Mouse (Mus musculus): ENCODE results near the gene Pde3a. TPM values are rescaled to one million over a fixed set of nuclear protein-coding genes. Genes with fewer than 3 reads are reported as not detected.

Gene Pde3a
- polyA plus RNA-seq, 1 experiment from 2014 or later: 11.2 TPM

GRCm38 (mm10) chr6:141246391-141246790, 2.7 kb upstream of the Pde3a start:
- Histone ChIP-seq H3K9ac (no peak overlapping the region), H3K27me3 (no peaks in the 10 kb centered on the region), H3K4me2 (no peak overlapping the region), H3K9me3 (replicated peaks) (no peaks in the 10 kb centered on the region), H3K27ac (no peak overlapping the region), H3K4me3 (no peak overlapping the region), H3K4me1 (replicated peaks) (no peaks in the 10 kb centered on the region), H3K36me3 (no peaks in the 10 kb centered on the region)
- WGBS: 74% methylated on average over 6 of the region's 6 CpGs
- no peak for ATAC-seq (replicated peaks; ENCODE audit: insufficient number of reproducible peaks, insufficient read depth, low FRiP score, low read depth)

DNA sequence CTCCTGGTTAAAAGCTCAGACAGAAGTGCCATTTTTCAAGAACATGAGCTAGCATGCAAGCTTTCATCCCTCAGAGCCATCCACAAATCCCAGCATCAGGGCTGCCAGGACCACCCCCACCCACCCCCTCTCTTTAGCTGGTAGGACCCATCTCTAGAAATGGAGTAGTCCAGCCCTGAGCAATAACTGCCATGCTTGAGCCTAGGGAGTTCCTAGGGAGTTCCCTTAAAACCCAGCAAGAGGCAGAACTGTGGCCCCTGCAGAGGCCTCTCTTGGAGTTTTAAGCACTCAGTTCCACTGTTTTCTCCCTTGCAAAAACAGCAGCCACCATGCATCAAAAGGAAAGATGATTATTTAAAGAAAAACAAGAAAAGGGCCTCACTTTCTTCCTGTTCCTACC, 988 bp upstream of the Pde3a start:
- H3K27ac ChIP-seq: peak overlapping the region; percentile 48
- H3K4me3 ChIP-seq: peak overlapping the region; percentile 76
- H3K4me1 ChIP-seq (replicated peaks): 0 out of 2 replicates have a peak, but pooled peaks cover 5% of the 10 kb centered on the region
- H3K9ac ChIP-seq: peak overlapping the region; percentile 40; the same call in 1 of the 2 replicates
- H3K27me3 ChIP-seq: no peaks in the 10 kb centered on the region
- H3K9me3 ChIP-seq (replicated peaks): no peaks in the 10 kb centered on the region
- H3K36me3 ChIP-seq: no peaks in the 10 kb centered on the region
- peak overlapping the region; percentile 84 for H3K4me2 ChIP-seq
- ATAC-seq (replicated peaks; ENCODE audit: insufficient number of reproducible peaks, insufficient read depth, low FRiP score, low read depth): no peak

- Histone ChIP-seq H3K36me3 (no peaks in the 10 kb centered on the region), H3K4me2 (peak overlapping the region; percentile 84), H3K4me1 (replicated peaks) (peaks cover 10% of the 10 kb centered on the region; the same call in 1 of the 2 replicates), H3K9ac (peak overlapping the region; percentile 82), H3K27ac (peak overlapping the region; percentile 91), H3K9me3 (replicated peaks) (no peaks in the 10 kb centered on the region), H3K4me3 (peak overlapping the region; percentile 76), H3K27me3 (no peaks in the 10 kb centered on the region)
- ATAC-seq (replicated peaks; ENCODE audit: insufficient number of reproducible peaks, insufficient read depth, low FRiP score, low read depth): peak; percentile 86
- under 1% methylated on average over 68 of the region's 68 CpGs for WGBS
Measured at GRCm38 (mm10) chr6:141249585-141250295, 671 bp downstream of the Pde3a start.

- Histone ChIP-seq H3K9me3 (replicated peaks) (no peaks in the 10 kb centered on the region), H3K36me3 (no peaks in the 10 kb centered on the region), H3K27me3 (no peaks in the 10 kb centered on the region), H3K9ac (peak overlapping the region; percentile 82), H3K27ac (peak overlapping the region; percentile 91), H3K4me2 (peak overlapping the region; percentile 84), H3K4me1 (replicated peaks) (peaks cover 13% of the 10 kb centered on the region), H3K4me3 (peak overlapping the region; percentile 76)
- no peak; the same call in 1 of the 2 replicates for ATAC-seq (replicated peaks; ENCODE audit: insufficient number of reproducible peaks, insufficient read depth, low FRiP score, low read depth)
- WGBS: under 1% methylated on average over 22 of the region's 22 CpGs
Measured at GRCm38 (mm10) chr6:141250296-141250629, 1.2 kb downstream of the Pde3a start.

DNA sequence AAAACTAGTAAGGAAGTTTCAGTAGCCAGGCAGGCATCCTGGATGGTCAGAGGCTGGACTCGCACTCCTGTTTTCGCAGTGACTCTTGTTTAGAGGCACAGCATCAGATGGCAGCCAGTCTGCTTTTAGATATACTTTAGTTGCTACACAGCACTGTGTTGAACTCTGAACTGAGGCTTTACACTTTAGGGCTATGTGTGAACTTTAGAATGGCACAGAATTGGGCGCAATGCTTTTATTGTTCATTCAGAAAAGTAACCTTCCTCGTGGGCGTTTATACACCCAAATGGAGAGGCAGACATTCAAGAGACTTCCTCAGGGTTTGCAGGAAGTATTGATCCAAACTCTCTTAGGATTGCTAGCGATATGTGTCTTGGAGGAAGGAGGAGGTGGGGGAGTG, 1.9 kb downstream of the Pde3a start:
- no peak for ATAC-seq (replicated peaks; ENCODE audit: insufficient number of reproducible peaks, insufficient read depth, low FRiP score, low read depth)
- Histone ChIP-seq H3K27me3 (no peaks in the 10 kb centered on the region), H3K36me3 (no peaks in the 10 kb centered on the region), H3K4me3 (peak overlapping the region; percentile 76), H3K27ac (peak overlapping the region; percentile 91; the same call in 1 of the 2 replicates), H3K9ac (peak overlapping the region; percentile 82), H3K4me2 (peak overlapping the region; percentile 84), H3K4me1 (replicated peaks) (peaks cover 18% of the 10 kb centered on the region), H3K9me3 (replicated peaks) (no peaks in the 10 kb centered on the region)
- 31% methylated on average over 6 of the region's 6 CpGs for WGBS

DNA sequence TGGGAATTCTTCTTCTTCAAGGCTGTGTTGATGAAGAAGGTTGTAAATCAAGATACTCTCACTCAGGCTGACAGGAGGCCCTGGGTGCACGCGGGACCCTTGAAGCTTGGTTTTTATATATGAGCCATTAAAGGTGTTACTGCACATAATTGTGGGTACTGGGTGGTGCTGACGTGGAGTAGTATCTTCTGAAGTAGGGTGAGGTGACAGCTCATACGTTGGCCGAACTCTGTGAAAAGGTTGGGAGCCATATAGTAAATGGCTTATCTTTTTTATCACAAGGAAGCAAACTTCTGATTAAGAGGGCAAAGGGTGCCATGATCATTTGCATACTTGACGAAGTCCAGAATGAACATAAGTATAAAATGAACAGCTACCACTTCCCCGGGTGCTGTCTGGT, 3.5 kb downstream of the Pde3a start:
- H3K9ac ChIP-seq: no peak overlapping the region
- peak overlapping the region; percentile 76 for H3K4me3 ChIP-seq
- no peaks in the 10 kb centered on the region for H3K27me3 ChIP-seq
- no peaks in the 10 kb centered on the region for H3K36me3 ChIP-seq
- H3K9me3 ChIP-seq (replicated peaks): no peaks in the 10 kb centered on the region
- peak overlapping the region; percentile 84 for H3K4me2 ChIP-seq
- peaks cover 27% of the 10 kb centered on the region for H3K4me1 ChIP-seq (replicated peaks)
- H3K27ac ChIP-seq: no peak overlapping the region
- no peak for ATAC-seq (replicated peaks; ENCODE audit: insufficient number of reproducible peaks, insufficient read depth, low FRiP score, low read depth)
- WGBS: 68% methylated on average over 7 of the region's 7 CpGs

- peaks cover 30% of the 10 kb centered on the region for H3K4me1 ChIP-seq (replicated peaks)
- no peaks in the 10 kb centered on the region for H3K36me3 ChIP-seq
- H3K4me2 ChIP-seq: peak overlapping the region; percentile 9; the same call in 1 of the 2 replicates
- H3K4me3 ChIP-seq: no peak overlapping the region
- H3K9me3 ChIP-seq (replicated peaks): no peaks in the 10 kb centered on the region
- no peak overlapping the region for H3K27ac ChIP-seq
- no peaks in the 10 kb centered on the region for H3K27me3 ChIP-seq
- H3K9ac ChIP-seq: no peak overlapping the region
- ATAC-seq (replicated peaks; ENCODE audit: insufficient number of reproducible peaks, insufficient read depth, low FRiP score, low read depth): no peak
- WGBS: 62% methylated on average over 4 of the region's 4 CpGs
Measured at GRCm38 (mm10) chr6:141254956-141255355, 5.9 kb downstream of the Pde3a start.

GRCm38 (mm10) chr6:141256896-141257295, 7.8 kb downstream of the Pde3a start:
- ATAC-seq (replicated peaks; ENCODE audit: insufficient number of reproducible peaks, insufficient read depth, low FRiP score, low read depth): peak; percentile 62; the same call in 1 of the 2 replicates
- Histone ChIP-seq H3K27ac (no peak overlapping the region), H3K9ac (no peak overlapping the region), H3K4me2 (peak overlapping the region; percentile 26; the same call in 1 of the 2 replicates), H3K27me3 (no peaks in the 10 kb centered on the region), H3K4me1 (replicated peaks) (peaks cover 35% of the 10 kb centered on the region), H3K4me3 (no peak overlapping the region), H3K36me3 (no peaks in the 10 kb centered on the region), H3K9me3 (replicated peaks) (no peaks in the 10 kb centered on the region)
- 52% methylated on average over 8 of the region's 8 CpGs for WGBS

DNA sequence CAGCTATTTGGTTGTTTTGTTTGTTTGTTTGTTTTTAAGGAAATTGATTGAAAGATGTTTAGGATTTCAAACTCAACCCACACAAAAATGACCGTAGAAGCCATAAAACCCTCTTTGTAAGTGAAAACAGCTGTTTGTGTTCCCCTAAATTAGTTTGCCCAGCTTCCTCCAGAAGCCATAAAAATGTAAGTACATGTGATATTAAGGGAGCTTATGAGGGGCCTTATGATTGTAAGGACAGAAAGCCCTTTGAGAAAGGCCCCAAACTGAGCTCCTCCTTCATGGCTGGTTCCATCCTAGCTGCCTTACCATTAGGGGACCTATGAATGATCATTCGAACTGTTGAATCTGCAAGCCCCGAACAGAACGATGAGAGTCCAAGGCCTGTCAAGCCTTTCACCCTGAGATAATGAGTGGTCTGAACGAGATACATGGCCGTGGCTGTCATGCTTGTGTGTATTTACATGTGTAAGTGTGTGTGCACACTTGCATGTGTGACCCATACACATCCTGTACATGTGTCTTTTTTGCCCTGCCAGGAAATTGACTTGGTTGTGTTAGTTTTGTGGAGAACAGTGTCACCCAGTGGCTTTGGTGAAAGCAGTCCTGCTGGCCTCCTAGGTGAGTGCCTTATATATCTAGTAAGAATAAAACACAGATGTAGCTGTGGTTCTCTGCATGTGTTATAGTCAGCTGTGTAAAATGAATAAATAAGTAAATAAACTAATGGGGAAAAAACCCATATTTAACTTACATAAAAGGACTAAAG, 8.5 kb downstream of the Pde3a start:
- Histone ChIP-seq H3K4me3 (no peak overlapping the region), H3K27ac (no peak overlapping the region), H3K27me3 (no peaks in the 10 kb centered on the region), H3K4me1 (replicated peaks) (peaks cover 36% of the 10 kb centered on the region), H3K36me3 (no peaks in the 10 kb centered on the region), H3K9me3 (replicated peaks) (no peaks in the 10 kb centered on the region), H3K9ac (no peak overlapping the region), H3K4me2 (no peak overlapping the region)
- 82% methylated on average over 6 of the region's 6 CpGs for WGBS
- ATAC-seq (replicated peaks; ENCODE audit: insufficient number of reproducible peaks, insufficient read depth, low FRiP score, low read depth): no peak

DNA sequence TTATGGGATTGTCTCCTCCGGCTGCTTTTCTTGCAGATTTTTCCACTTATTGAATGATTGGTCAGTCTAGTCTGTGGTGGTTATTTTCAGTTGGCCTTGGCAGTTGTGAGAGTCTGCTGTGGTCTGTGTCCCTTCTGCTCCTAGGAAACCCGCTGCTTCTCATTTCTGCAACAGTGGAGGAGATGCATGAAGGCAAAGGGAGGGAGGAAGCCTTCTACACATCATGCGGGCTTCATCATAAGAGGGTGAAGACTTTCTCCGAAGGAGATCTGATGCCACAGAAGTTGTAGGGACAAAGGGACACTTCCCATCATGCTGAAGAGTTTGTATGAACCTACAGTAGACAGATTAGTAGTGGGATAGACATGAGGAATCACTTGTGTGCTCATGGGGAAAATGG, 16.2 kb downstream of the Pde3a start:
- Histone ChIP-seq H3K9me3 (replicated peaks) (no peaks in the 10 kb centered on the region), H3K27ac (no peak overlapping the region), H3K4me2 (no peak overlapping the region), H3K4me3 (no peak overlapping the region), H3K36me3 (no peaks in the 10 kb centered on the region), H3K9ac (no peak overlapping the region), H3K4me1 (replicated peaks) (peaks cover 40% of the 10 kb centered on the region), H3K27me3 (no peaks in the 10 kb centered on the region)
- WGBS: 81% methylated on average over 4 of the region's 4 CpGs
- no peak for ATAC-seq (replicated peaks; ENCODE audit: insufficient number of reproducible peaks, insufficient read depth, low FRiP score, low read depth)

GRCm38 (mm10) chr6:141267888-141268570, 19.0 kb downstream of the Pde3a start:
- Histone ChIP-seq H3K36me3 (no peaks in the 10 kb centered on the region), H3K4me1 (replicated peaks) (peaks cover 36% of the 10 kb centered on the region), H3K4me2 (no peak overlapping the region), H3K27me3 (no peaks in the 10 kb centered on the region), H3K9me3 (replicated peaks) (no peaks in the 10 kb centered on the region), H3K4me3 (no peak overlapping the region), H3K27ac (peak overlapping the region; percentile 20; the same call in 1 of the 2 replicates), H3K9ac (no peak overlapping the region)
- no peak for ATAC-seq (replicated peaks; ENCODE audit: insufficient number of reproducible peaks, insufficient read depth, low FRiP score, low read depth)
- WGBS: 54% methylated on average over 11 of the region's 11 CpGs

Measured in heart, embryonic 15.5 days (tissue).